Mouse (Mus musculus) forebrain, embryonic 10.5 days (tissue): ENCODE data around the gene Adamts7. TPM values are rescaled to one million over a fixed set of nuclear protein-coding genes. Genes with fewer than 3 reads are reported as not detected.

ENCODE experiments used
- DNase-seq: peaks from one replicate; pipeline ENCODE4 v3.0.0-alpha.2; 2017; ENCODE audit warnings: low spot score; ENCODE audit errors: extremely low spot score
- H3K27ac ChIP-seq: fragments of 300-500 bp; sonication (generic); 2 replicates; pipeline ENCODE4 v1.5.1; 2016; ENCODE audit warnings: mild to moderate bottlenecking
- H3K27me3 ChIP-seq: fragments of 300-500 bp; sonication (generic); 2 replicates; pipeline ENCODE4 v1.6.1; 2016; ENCODE audit warnings: mild to moderate bottlenecking; ENCODE audit not compliant: poor library complexity, severe bottlenecking
- H3K36me3 ChIP-seq: fragments of 300-500 bp; sonication (generic); replicated peaks from 2 replicates; pipeline ENCODE4 v1.6.1; 2016; ENCODE audit warnings: mild to moderate bottlenecking, moderate library complexity
- H3K4me1 ChIP-seq: fragments of 300-500 bp; sonication (generic); 2 replicates; pipeline ENCODE4 v1.6.1; 2016
- H3K4me3 ChIP-seq: fragments of 300-500 bp; sonication (generic); 2 replicates; pipeline ENCODE4 v1.5.1; 2016; ENCODE audit warnings: mild to moderate bottlenecking, moderate library complexity
- H3K9me3 ChIP-seq: fragments of 300-500 bp; sonication (generic); 2 replicates; pipeline ENCODE4 v1.6.1; 2016; ENCODE audit warnings: mild to moderate bottlenecking, moderate library complexity
- WGBS: fragments of 180-500 bp; shearing (Covaris S2); methylation state at CpG from one replicate; pipeline ENCODE4 v1.1.7; 2016; 5-methylcytosine and 5-hydroxymethylcytosine counted together
- polyA plus RNA-seq: library from polyadenylated mRNA; unstranded; fragments of >200 nt; fragmentation: Nextera tagmentation; extraction: Ambion mirVana; gene quantifications from 2 replicates; pipeline ENCODE4 v1.2.1, GENCODE M21; 2016

Gene Adamts7
- polyA plus RNA-seq, 1 experiment from 2014 or later = 17.2 TPM

DNA sequence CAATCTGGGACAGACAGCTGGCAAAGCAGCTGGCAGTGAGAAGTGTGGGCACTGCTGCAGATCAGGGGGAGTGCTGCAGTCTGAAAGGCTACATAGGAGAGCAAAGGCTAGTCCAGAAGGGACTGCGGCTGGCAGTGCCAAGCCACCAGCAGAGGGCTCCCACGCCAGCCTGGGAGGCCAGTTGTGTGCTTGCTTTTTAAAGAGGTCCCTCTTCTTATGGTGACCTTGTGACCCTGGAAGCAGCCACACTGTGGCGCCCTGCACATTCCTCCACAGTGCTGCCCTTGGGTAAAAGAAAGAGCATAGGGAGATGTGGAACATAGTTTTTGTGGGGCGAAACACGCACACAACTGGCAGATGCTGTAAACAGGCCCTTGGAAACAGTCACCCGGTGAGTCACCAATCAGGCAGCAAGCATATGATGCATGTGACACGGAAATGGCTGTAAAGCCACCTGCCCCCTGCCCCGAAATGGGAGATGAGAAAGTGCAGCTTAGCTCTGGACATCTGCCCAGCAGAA lies 41.6 kb downstream of the Adamts7 start:
- no peaks in the 10 kb centered on the region for H3K4me1 ChIP-seq
- H3K27me3 ChIP-seq = no peaks in the 10 kb centered on the region
- DNase-seq = no peak
- H3K9me3 ChIP-seq = no peaks in the 10 kb centered on the region
- peaks cover 59% of the 10 kb centered on the region for H3K36me3 ChIP-seq
- no peak overlapping the region for H3K4me3 ChIP-seq
- 71% methylated on average over 8 of the region's 8 CpGs for WGBS
- H3K27ac ChIP-seq = no peak overlapping the region

DNA sequence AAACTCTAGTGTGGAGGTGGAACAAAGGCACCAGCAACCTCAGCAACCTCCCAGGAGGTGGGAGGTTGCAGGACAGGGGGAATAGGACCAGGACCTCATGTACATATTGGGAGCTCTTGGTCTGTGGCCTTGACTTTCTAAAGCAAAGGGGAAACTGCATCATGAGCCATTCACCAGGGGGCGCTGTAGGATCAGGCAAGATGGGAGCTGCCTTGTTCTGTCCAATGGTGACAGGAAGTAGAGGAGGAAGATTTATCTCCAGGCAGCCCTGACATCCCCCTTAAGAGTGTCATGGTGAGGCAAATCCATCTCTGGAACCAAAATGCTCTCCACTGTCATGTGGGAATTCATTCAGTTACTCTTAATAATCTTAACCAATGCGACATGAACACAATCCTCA lies 43.6 kb downstream of the Adamts7 start:
- Histone ChIP-seq H3K36me3 (peaks cover 45% of the 10 kb centered on the region), H3K4me1 (peaks cover 5% of the 10 kb centered on the region; the same call in 1 of the 2 replicates), H3K27ac (no peak overlapping the region), H3K9me3 (no peaks in the 10 kb centered on the region), H3K27me3 (no peaks in the 10 kb centered on the region), H3K4me3 (no peak overlapping the region)
- peak; percentile 76 for DNase-seq
- 45% methylated on average over 2 of the region's 2 CpGs for WGBS

DNA sequence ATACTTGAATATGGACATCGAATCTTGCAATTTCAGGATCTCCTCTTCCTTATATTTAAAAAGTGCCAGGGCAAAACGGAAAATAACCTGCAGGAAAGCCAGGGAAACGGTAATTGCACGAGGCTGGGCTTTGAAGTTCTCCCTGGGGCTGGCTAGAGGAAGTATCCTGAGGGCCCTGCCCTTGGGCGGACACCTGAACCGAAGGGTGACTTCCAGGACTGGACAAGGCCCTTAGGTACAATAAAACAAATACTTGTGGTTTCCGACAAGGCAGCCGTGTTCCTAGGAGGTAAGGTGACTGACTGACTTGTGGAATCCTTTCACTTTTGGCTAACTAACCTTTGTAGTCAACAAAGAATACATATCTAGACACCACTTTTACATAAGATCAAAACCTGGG lies 44.9 kb downstream of the Adamts7 start:
- WGBS = 91% methylated on average over 8 of the region's 8 CpGs
- H3K27ac ChIP-seq = no peak overlapping the region
- no peak overlapping the region for H3K4me3 ChIP-seq
- no peak for DNase-seq
- no peaks in the 10 kb centered on the region for H3K9me3 ChIP-seq
- H3K27me3 ChIP-seq = no peaks in the 10 kb centered on the region
- H3K36me3 ChIP-seq = peaks cover 39% of the 10 kb centered on the region
- peaks cover 5% of the 10 kb centered on the region; the same call in 1 of the 2 replicates for H3K4me1 ChIP-seq

DNA sequence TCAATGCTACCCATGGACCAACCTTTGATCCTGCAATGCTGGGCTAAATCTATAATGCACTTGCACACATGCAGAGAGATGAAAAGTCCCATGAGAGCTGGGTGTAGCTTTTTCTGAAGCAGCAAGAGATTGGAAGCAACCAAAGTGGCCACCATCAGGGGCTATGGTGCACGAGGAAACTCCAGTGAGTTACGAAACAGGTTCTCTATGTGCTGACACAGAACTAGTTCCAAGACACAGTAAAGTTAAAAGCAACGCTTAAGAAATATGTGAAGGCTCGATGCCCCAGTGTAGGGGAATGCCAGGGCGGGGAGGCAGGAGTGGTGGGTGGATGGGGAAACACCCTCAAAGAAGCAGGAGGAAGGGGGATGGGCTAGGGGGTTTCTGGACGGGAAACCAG lies 45.8 kb downstream of the Adamts7 start:
- H3K4me1 ChIP-seq = peaks cover 5% of the 10 kb centered on the region; the same call in 1 of the 2 replicates
- WGBS = 92% methylated on average over 6 of the region's 6 CpGs
- peaks cover 40% of the 10 kb centered on the region for H3K36me3 ChIP-seq
- no peak overlapping the region for H3K4me3 ChIP-seq
- H3K9me3 ChIP-seq = no peaks in the 10 kb centered on the region
- DNase-seq = no peak
- no peaks in the 10 kb centered on the region for H3K27me3 ChIP-seq
- H3K27ac ChIP-seq = no peak overlapping the region

DNA sequence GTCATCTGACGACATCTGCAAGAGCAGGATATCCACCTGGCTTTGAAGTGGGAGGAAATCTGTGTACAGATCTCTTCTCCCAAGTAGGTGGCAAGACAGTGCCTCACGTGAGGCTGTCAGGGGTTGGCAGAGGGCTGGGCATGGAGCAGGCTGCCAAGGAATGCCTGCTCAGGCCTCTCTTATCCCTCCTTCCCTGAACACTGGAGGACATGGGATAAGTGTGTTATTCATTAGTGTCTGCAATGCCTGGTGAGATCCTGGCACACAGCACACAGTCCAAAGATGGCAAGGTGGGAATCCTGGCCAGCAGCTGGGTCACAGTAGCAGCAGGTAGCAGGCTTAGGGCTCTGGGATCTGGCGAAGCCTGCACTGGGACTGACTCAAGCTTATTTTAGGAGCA lies 50.3 kb downstream of the Adamts7 start:
- Histone ChIP-seq H3K36me3 (peaks cover 57% of the 10 kb centered on the region), H3K4me1 (peaks cover 5% of the 10 kb centered on the region; the same call in 1 of the 2 replicates), H3K27ac (no peak overlapping the region), H3K9me3 (no peaks in the 10 kb centered on the region), H3K27me3 (no peaks in the 10 kb centered on the region), H3K4me3 (no peak overlapping the region)
- no peak for DNase-seq
- WGBS = 91% methylated on average over 3 of the region's 3 CpGs

GRCm38 (mm10) chr9:90216259-90217001 lies 53.6 kb downstream of the Adamts7 start:
- DNase-seq = no peak
- Histone ChIP-seq H3K4me3 (no peak overlapping the region), H3K27me3 (no peaks in the 10 kb centered on the region), H3K9me3 (no peaks in the 10 kb centered on the region), H3K27ac (no peak overlapping the region), H3K36me3 (peaks cover 65% of the 10 kb centered on the region), H3K4me1 (no peaks in the 10 kb centered on the region)
- 84% methylated on average over 11 of the region's 11 CpGs for WGBS

DNA sequence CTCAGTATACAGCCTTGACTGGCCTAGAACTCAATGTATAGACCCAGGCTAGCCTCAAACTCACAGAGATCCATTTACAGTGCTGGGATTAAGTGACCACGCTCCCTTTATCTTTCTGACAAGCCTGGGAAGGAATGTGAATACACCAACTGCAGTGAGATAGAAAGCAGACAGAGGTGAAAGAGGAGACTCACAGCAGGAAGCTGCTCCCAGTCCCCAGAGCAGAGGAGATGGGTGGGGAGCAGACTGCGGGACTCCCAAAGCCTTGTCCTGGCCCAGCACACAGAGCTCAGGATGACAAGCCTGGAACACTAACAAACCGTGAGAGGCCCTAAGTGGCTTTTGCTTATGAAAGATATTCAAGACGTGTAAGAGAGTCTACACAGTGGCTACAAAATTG lies 54.6 kb downstream of the Adamts7 start:
- DNase-seq = no peak
- Histone ChIP-seq H3K36me3 (peaks cover 68% of the 10 kb centered on the region), H3K27me3 (no peaks in the 10 kb centered on the region), H3K9me3 (no peaks in the 10 kb centered on the region), H3K27ac (no peak overlapping the region), H3K4me1 (no peaks in the 10 kb centered on the region), H3K4me3 (no peak overlapping the region)
- WGBS = 45% methylated on average over 4 of the region's 4 CpGs

GRCm38 (mm10) chr9:90222275-90222674 lies 59.4 kb downstream of the Adamts7 start:
- H3K9me3 ChIP-seq = no peaks in the 10 kb centered on the region
- H3K4me1 ChIP-seq = no peaks in the 10 kb centered on the region
- 92% methylated on average over 3 of the region's 3 CpGs for WGBS
- H3K36me3 ChIP-seq = peaks cover 60% of the 10 kb centered on the region
- no peak for DNase-seq
- no peak overlapping the region for H3K27ac ChIP-seq
- no peak overlapping the region for H3K4me3 ChIP-seq
- no peaks in the 10 kb centered on the region for H3K27me3 ChIP-seq

DNA sequence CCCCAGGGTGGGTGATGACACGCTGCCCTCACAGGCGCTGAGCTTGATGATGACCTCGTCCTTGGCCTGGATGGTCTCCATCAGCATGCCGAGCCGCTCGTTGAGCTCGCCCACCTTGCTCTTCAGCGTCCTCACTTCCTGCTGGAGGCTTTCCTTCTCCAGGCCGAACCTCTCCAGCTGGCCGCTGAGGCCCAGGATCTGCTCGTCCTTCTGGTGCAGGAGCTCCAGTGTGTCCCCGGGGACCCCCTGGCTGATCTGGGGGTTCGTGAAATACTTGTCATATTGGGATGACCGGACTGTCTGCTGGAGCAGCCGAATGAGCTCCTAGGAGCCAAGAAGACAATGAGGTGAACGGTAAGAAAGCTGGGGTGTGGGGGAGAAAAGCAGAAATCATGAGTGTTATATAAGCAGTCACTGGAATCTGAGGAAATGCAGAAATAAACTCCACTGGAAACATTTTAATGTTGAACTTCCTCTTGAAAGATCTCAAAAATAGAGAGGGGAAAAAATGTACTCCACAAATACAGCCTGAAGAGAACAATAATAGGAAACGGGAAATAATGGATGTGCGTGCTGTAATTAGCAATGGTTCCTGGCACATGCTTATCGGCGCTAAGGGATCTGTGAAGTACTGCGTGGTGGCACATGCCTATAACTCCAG lies 63.3 kb downstream of the Adamts7 start:
- no peak overlapping the region for H3K4me3 ChIP-seq
- H3K9me3 ChIP-seq = no peaks in the 10 kb centered on the region
- 93% methylated on average over 21 of the region's 21 CpGs for WGBS
- H3K4me1 ChIP-seq = no peaks in the 10 kb centered on the region
- H3K27me3 ChIP-seq = no peaks in the 10 kb centered on the region
- H3K27ac ChIP-seq = no peak overlapping the region
- DNase-seq = no peak
- peaks cover 39% of the 10 kb centered on the region for H3K36me3 ChIP-seq

DNA sequence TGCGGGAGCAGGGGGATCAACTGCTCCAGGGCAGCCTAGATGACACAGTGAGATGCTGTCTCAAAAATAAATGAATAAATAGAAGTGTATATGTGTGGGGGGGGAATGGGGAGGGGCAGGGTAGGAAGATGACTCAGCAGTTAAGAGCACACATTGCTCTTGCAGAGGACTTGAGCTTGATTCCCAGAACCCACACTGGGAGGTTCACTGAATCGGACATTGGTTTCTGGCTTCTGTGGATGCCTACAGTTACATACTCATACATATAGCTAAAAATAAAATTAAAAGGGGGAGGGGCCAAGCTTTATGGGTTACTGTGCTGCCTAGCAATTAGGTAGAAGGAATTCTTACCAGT lies 63.9 kb downstream of the Adamts7 start:
- peaks cover 39% of the 10 kb centered on the region for H3K36me3 ChIP-seq
- no peaks in the 10 kb centered on the region for H3K9me3 ChIP-seq
- H3K4me1 ChIP-seq = no peaks in the 10 kb centered on the region
- no peak for DNase-seq
- no peak overlapping the region for H3K27ac ChIP-seq
- 98% methylated on average over 2 of the region's 2 CpGs for WGBS
- no peak overlapping the region for H3K4me3 ChIP-seq
- no peaks in the 10 kb centered on the region for H3K27me3 ChIP-seq

- H3K4me1 ChIP-seq = no peaks in the 10 kb centered on the region
- DNase-seq = no peak
- no peaks in the 10 kb centered on the region for H3K27me3 ChIP-seq
- H3K4me3 ChIP-seq = no peak overlapping the region
- no peak overlapping the region for H3K27ac ChIP-seq
- WGBS = 85% methylated on average over 12 of the region's 12 CpGs
- no peaks in the 10 kb centered on the region for H3K9me3 ChIP-seq
- peaks cover 34% of the 10 kb centered on the region for H3K36me3 ChIP-seq
Observed at GRCm38 (mm10) chr9:90227171-90227570, 64.3 kb downstream of the Adamts7 start.

DNA sequence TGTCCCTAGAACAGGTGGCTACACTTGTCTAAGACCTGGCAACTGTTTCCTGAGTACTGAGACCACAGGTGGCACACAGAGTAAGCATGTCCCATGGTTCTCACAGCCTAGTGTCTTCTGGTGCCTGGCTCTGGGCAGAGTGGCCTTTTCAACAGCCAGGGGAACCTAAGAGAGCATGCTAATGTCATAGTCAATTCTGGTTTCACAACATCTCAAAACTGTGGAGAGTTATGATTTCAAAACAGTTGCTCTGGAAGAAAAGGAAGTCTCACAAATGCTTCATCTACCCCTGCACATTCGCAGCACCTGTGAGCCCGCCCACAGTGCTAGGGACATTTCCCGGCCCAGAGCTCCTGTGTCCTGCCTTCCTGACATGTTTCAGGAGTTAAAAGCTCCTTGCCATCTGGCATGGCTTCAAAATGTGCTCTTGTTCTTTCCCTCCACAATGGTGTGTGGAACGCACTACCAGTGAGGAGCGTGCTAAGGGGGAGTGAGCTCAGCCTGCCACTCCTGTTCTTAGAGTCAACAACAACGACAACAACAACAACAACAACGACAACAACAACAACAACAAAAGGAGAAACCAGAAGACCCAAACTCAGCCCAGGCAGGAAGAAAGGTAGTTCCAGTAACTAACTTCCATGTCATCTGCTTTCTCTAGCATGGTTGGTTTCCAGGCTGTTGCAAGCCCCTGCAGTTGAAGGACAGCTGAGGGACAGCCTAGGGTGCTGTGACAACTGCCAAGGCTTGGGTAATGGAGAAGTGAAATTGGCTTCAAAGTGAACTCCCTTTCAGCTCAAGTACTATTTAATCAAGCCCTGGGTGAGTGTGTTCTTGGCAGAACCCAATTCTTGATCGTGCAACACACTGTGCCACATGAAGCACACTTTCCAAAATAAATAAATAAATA lies 70.2 kb downstream of the Adamts7 start:
- WGBS = 94% methylated on average over 8 of the region's 8 CpGs
- no peak for DNase-seq

More for the DNA sequence above, 70.2 kb downstream of the Adamts7 start:
- peaks cover 12% of the 10 kb centered on the region for H3K36me3 ChIP-seq
- H3K27me3 ChIP-seq = no peaks in the 10 kb centered on the region
- no peaks in the 10 kb centered on the region for H3K4me1 ChIP-seq
- no peak overlapping the region for H3K27ac ChIP-seq
- no peak overlapping the region for H3K4me3 ChIP-seq
- H3K9me3 ChIP-seq = no peaks in the 10 kb centered on the region
